Mouse (Mus musculus) small intestine, adult 2 months (tissue): ENCODE data around the gene Wwp2. TPM values are rescaled to one million over a fixed set of nuclear protein-coding genes. Genes with fewer than 3 reads are reported as not detected.

ENCODE experiments used
- H3K27ac ChIP-seq: fragments of 200-500 bp; 2 replicates; pipeline ENCODE4 v1.5.1; 2012; ENCODE audit warnings: low read depth, low read length, control low read depth, inconsistent platforms; ENCODE audit not compliant: insufficient read depth
- H3K27me3 ChIP-seq: fragments of 200-500 bp; 2 replicates; pipeline ENCODE4 v1.6.1; 2012; ENCODE audit warnings: mild to moderate bottlenecking, moderate library complexity, low read length, inconsistent platforms; ENCODE audit not compliant: control insufficient read depth, insufficient read depth
- H3K36me3 ChIP-seq: fragments of 200-500 bp; 2 replicates; pipeline ENCODE4 v1.6.1; 2012; ENCODE audit warnings: mild to moderate bottlenecking, low read length, control low read depth, inconsistent platforms; ENCODE audit not compliant: control insufficient read depth, insufficient read depth
- H3K4me1 ChIP-seq: fragments of 200-500 bp; 2 replicates; pipeline ENCODE4 v1.6.1; 2012; ENCODE audit warnings: low read length, inconsistent platforms, mixed read lengths; ENCODE audit not compliant: control insufficient read depth, insufficient read depth, insufficient read length
- H3K4me3 ChIP-seq: fragments of 200-500 bp; 2 replicates; pipeline ENCODE4 v1.5.1; 2012; ENCODE audit warnings: low read depth, mild to moderate bottlenecking, control low read depth, inconsistent platforms, low read length, moderate library complexity
- CTCF ChIP-seq: fragments of 200-500 bp; IDR thresholded peaks from 2 replicates; pipeline ENCODE4 v1.5.1; 2012; ENCODE audit warnings: low read depth, mild to moderate bottlenecking, control low read depth, inconsistent platforms, low read length, moderate library complexity, mixed read lengths; ENCODE audit not compliant: insufficient replicate concordance, insufficient read length; ENCODE audit errors: extremely low read depth
- POLR2A ChIP-seq: fragments of 200-500 bp; IDR thresholded peaks from 2 replicates; pipeline ENCODE4 v1.6.1; 2012; ENCODE audit warnings: low read depth, mild to moderate bottlenecking, control low read depth, inconsistent platforms, low read length, moderate library complexity
- WGBS: fragments of 180-500 bp; shearing (Covaris S2); methylation state at CpG from one replicate; pipeline ENCODE4 v1.1.7; 2018; 5-methylcytosine and 5-hydroxymethylcytosine counted together
- polyA plus RNA-seq: library from polyadenylated mRNA; depleted of rRNA; stranded (reverse); fragments of >200 nt; gene quantifications from 2 replicates; pipeline ENCODE4 v1.2.3, GENCODE M21; 2012

Gene Wwp2
- polyA plus RNA-seq, 1 experiment = 56.9 TPM

DNA sequence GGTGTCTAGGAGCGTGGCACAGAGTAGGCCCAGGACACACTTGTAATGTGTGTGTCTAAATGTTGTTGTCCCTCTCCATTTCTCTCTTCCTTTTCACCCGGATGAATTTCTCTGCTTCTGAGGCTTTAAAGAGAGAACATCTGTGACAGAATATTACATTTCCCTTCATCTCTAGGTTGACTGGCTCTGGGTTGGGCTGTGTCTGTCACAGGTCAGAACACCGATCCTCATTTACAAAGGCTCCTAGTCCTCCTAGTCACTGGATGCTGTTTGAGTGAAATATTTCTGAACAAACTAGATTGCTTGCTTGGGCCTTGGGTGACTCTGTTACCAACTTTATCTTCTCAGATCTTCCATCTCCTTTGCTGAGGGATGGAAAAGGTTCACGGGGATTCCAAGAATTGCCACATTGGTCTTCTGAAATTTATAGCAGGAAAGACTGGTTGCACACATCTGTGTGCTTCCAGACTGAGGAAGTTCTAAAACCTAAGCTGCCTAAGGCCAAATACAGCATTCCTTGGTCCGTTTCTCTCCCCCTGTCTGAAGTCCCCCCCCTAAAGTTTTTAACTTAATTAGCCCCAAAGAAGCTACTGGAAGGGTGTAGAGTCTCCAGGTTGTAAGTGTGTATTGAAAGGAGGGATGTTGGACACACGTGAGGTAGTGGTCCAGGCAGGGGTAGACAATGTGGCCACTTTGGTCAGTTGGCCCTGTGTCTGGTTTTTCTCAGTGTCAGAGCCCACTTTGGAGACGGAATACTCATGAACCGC is 85.8 kb downstream of the Wwp2 start:
- TF ChIP-seq CTCF (no peak), POLR2A (no peak)
- H3K4me3 ChIP-seq = no peak overlapping the region
- no peak overlapping the region for H3K27ac ChIP-seq
- H3K4me1 ChIP-seq = peaks cover 2% of the 10 kb centered on the region; the same call in 1 of the 2 replicates
- 85% methylated on average over 8 of the region's 8 CpGs for WGBS
- peaks cover 21% of the 10 kb centered on the region for H3K36me3 ChIP-seq
- no peaks in the 10 kb centered on the region for H3K27me3 ChIP-seq

DNA sequence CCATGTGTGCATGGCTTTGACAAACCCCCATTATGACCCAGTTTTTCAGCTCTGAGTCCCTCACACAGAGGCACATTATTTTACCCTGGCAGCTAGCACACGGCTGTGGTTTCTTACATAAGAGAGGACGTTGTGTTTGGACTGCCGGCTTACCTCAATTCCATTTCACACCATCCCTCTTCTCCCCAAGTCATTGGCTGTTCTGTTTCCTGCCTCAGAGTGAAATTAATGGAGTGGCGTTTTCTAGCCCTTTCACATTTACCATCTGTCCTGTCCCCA is 86.3 kb downstream of the Wwp2 start:
- WGBS = 72% methylated on average over 4 of the region's 4 CpGs
- Histone ChIP-seq H3K4me3 (no peak overlapping the region), H3K36me3 (peaks cover 21% of the 10 kb centered on the region), H3K27me3 (no peaks in the 10 kb centered on the region), H3K4me1 (peaks cover 2% of the 10 kb centered on the region; the same call in 1 of the 2 replicates), H3K27ac (no peak overlapping the region)
- TF ChIP-seq CTCF (no peak), POLR2A (no peak)

DNA sequence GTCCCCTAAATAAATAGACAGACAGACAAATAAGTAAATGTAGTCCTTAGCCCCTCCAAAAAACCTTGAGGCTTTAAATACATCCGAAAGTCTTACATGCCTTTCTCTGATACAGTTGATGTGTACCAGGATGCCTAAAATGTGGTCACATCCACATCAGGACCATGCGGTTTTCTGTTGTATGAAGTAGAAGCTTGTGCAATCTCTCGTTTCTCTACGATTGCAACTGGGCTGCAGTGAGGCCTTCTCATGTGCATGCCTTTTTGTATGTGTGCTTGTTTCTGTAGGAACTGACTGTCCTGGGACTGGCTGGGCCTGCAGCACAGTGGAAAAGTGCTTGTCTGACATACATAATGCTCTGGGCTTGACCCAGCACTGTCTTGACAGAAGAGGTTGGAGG is 88.4 kb downstream of the Wwp2 start:
- H3K36me3 ChIP-seq = peaks cover 15% of the 10 kb centered on the region
- no peak overlapping the region for H3K27ac ChIP-seq
- WGBS = 87% methylated on average over 4 of the region's 4 CpGs
- H3K4me3 ChIP-seq = no peak overlapping the region
- no peaks in the 10 kb centered on the region for H3K4me1 ChIP-seq
- no peaks in the 10 kb centered on the region for H3K27me3 ChIP-seq
- TF ChIP-seq POLR2A (no peak), CTCF (no peak)

DNA sequence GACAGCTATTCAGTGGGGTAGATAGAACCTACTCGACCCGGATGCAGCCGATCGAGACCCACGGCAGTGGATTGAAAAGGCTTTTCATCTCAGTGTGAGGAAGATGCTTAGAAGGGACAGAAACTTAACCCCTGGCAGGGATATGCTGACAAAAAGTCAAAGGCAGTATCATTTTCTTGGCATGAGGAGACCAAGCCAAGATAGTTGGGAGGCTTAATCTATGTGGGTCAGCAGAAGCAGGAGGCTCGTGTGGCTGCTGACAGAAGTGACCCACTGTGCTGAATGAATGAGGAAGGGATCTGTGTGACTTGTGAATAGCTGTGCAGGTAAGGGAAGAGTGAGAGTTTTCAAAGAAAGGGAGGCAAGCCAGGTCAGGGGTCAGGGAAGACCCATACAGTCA is 92.6 kb downstream of the Wwp2 start:
- no peak overlapping the region for H3K27ac ChIP-seq
- H3K4me1 ChIP-seq = no peaks in the 10 kb centered on the region
- no peaks in the 10 kb centered on the region for H3K27me3 ChIP-seq
- H3K4me3 ChIP-seq = no peak overlapping the region
- TF ChIP-seq POLR2A (no peak), CTCF (no peak)
- 92% methylated on average over 6 of the region's 6 CpGs for whole genome bisulfite sequencing
- H3K36me3 ChIP-seq = peaks cover 13% of the 10 kb centered on the region

DNA sequence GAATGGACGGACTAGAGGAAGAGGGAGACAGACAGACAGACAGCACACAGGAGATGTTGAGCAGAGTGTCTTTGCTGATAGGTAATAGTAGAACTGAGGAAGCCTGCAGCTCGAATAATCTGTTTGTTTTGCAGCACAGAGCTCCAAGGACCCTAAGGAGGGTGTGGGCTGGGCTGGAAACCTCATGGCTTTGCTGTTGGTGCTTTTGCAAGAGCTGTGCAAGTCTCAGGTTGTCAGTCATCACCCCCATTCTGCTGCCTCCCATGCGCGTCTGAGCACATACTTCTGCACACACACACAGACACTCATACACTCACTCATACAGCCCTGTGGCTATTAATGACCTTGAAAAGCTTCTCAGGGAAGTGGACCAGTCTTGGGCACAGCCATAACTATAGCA is 101.3 kb downstream of the Wwp2 start:
- no peaks in the 10 kb centered on the region for H3K27me3 ChIP-seq
- no peak for TF ChIP-seq POLR2A
- TF ChIP-seq CTCF = no peak
- 83% methylated on average over 4 of the region's 4 CpGs for WGBS
- peaks cover 40% of the 10 kb centered on the region for H3K36me3 ChIP-seq
- no peak overlapping the region for H3K4me3 ChIP-seq
- no peaks in the 10 kb centered on the region for H3K4me1 ChIP-seq
- H3K27ac ChIP-seq = no peak overlapping the region

DNA sequence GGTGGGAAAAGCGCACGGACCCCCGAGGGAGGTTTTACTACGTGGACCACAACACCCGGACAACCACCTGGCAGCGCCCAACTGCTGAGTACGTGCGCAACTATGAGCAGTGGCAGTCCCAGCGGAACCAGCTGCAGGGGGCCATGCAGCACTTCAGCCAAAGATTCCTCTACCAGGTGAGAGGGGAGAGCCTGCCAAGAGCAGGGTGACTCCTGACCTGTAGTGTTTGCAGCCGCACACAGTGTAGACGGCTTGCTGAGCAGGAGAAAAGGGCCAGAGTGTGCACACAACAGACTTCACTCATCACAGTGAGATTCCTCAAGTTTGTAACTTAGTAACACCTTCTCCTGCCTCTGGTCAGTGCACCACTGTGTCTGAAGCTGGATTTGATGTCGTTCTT is 104.5 kb downstream of the Wwp2 start:
- H3K4me1 ChIP-seq = no peaks in the 10 kb centered on the region
- no peak overlapping the region for H3K4me3 ChIP-seq
- no peak for TF ChIP-seq POLR2A
- no peak for TF ChIP-seq CTCF
- no peak overlapping the region for H3K27ac ChIP-seq
- WGBS = 93% methylated on average over 12 of the region's 12 CpGs
- no peaks in the 10 kb centered on the region for H3K27me3 ChIP-seq
- peaks cover 38% of the 10 kb centered on the region for H3K36me3 ChIP-seq

DNA sequence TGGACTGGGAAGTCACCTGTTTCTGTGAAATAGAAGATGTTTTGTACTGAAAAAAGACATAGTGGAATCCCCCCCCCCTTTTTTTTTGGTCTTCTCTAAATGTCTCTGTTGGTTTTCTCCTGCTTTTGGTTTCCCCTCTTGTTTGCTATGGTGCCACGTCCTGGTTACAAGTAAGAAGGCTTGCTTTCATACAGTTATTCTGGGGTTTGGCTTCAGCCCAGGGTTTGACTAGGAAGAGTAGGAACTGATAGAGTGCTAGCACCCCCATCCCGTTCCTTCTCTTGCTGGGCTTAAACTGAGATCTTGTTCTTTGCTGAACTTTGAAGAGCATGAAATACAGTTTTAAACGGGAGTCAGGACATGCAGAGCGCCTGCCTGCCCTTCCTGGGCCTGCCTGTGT is 105.2 kb downstream of the Wwp2 start:
- no peak overlapping the region for H3K27ac ChIP-seq
- peaks cover 44% of the 10 kb centered on the region for H3K36me3 ChIP-seq
- TF ChIP-seq CTCF (no peak), POLR2A (no peak)
- WGBS = 79% methylated on average over 4 of the region's 4 CpGs
- H3K4me1 ChIP-seq = no peaks in the 10 kb centered on the region
- H3K27me3 ChIP-seq = no peaks in the 10 kb centered on the region
- H3K4me3 ChIP-seq = no peak overlapping the region
